Mouse (Mus musculus): Measurements from ENCODE around the gene Tnrc18. TPM values are rescaled to one million over a fixed set of nuclear protein-coding genes. Genes with fewer than 3 reads are reported as not detected.

The Tnrc18 gene
- 0.97 and 1.5 TPM in 2 replicates for polyA plus RNA-seq (2012)

DNA sequence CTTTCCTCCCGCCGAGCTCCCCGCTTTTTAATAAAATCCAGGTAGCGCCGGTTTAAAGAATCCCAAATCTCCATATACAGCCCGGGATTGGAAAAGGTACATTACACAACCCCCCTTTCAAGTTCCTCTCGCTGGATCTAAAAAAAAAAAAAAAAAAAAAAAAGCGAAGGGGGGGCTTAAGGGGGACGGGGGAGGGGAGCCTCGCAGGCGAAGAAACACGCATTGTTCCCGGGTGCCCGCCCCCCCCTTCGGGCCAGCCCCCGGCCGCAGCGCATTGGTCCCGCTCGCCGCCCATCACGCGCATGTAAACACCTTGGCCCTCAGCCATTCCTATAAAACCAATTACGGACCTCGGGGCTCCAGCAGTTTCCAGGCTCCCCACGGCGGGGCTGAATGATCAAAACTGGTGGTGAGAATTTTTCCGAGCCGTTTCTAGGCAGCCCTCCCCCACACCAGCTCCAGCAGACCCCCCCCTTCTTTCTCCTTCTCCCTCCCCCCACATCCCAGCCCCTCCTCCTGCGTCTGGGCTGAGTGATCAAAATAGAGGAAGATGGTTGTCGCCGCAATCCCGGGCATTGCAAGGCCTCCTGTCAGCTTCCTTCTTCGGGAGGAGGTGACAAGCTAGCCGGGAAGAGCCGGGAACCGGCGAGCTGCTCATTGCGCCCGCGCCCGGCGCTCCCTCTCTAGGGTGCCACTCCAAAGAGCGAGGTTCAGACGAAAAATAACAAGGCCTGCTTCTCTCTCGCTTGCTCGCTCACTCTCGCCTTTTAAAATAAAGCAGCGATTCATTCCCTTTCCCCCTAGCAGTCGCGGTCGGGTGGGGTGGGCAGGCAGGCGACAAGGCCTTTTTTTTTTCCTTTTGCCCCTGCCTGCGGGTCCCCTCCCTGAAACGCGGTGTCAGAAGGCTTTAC lies at the start of gene Tnrc18:
Gene Tnrc18 (minus strand): TSS at position 139 of the 911 bp plus-strand sequence.
- peak within 1 kb of the TSS; percentile 59 for H3K4me3 ChIP-seq (replicated peaks)
- H3K4me1 ChIP-seq (ENCODE audit: control insufficient read depth): peaks cover 19% of the 10 kb centered on the region
- no peak for TF ChIP-seq TAL1 (IDR thresholded peaks at IDR 0.05; ENCODE audit: low read length)
- TF ChIP-seq GATA1 (IDR thresholded peaks at IDR 0.05; ENCODE audit: low read length): no peak
- peaks cover 100% of the 10 kb centered on the region for H3K27me3 ChIP-seq (ENCODE audit: control insufficient read depth)
- H3K9me3 ChIP-seq (ENCODE audit: control insufficient read depth, low read length): peaks cover 31% of the 10 kb centered on the region; the same call in 1 of the 2 replicates
- H3K36me3 ChIP-seq (ENCODE audit: control insufficient read depth): no peaks in the 10 kb centered on the region

DNA sequence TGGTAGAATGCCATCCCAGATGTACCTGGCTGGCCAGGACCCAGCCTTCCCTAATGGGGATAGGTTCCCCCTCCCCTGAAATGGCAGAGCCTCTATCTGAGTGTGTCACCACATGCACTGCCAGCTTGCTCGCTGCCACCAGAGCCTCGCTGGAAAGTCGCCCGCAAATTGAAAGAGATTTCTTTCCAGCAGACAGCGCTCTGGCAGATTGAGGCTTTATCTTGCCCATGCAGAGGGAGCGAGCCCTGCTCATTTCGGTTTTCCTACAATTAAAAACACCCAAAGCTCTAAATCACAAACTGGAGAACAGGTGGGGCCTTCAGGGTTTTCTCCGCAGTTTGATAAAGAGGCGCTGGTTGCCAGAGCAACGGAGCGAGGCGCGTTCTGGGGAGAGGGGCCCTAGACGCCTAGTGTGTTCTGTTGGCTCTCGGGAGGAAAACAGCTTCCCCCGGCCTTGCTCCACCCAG lies 40.3 kb upstream of the Tnrc18 start:
- no peak for TF ChIP-seq TAL1 (IDR thresholded peaks at IDR 0.05; ENCODE audit: low read length)
- no peak for TF ChIP-seq GATA1 (IDR thresholded peaks at IDR 0.05; ENCODE audit: low read length)
- H3K27me3 ChIP-seq (ENCODE audit: control insufficient read depth): peaks cover 10% of the 10 kb centered on the region
- no peaks in the 10 kb centered on the region for H3K36me3 ChIP-seq (ENCODE audit: control insufficient read depth)
- H3K4me1 ChIP-seq (ENCODE audit: control insufficient read depth): peaks cover 25% of the 10 kb centered on the region
- H3K9me3 ChIP-seq (ENCODE audit: control insufficient read depth, low read length): peaks cover 13% of the 10 kb centered on the region
- H3K4me3 ChIP-seq (replicated peaks): no peak overlapping the region

DNA sequence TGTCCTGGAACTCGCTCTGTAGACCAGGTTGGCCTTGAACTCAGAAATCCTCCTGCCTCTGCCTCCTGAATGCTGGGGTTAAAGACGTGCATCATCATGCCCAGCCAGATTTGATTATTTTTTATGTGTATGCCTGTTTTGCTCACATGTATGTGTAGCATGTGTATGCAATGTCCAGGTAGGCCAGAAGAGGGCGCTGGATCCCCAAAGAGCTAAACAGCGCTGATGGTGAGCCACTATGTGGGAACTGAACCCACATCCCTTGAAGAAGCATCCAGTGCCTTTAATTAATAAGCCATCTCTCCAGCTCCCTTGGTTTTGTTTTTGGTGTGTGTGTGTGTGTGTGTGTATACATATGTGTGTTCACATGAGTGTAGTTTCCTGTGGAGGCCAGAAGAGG lies 38.9 kb upstream of the Tnrc18 start:
- H3K9me3 ChIP-seq (ENCODE audit: control insufficient read depth, low read length): peaks cover 13% of the 10 kb centered on the region
- H3K4me3 ChIP-seq (replicated peaks): no peak overlapping the region
- H3K4me1 ChIP-seq (ENCODE audit: control insufficient read depth): peaks cover 26% of the 10 kb centered on the region
- TF ChIP-seq GATA1 (IDR thresholded peaks at IDR 0.05; ENCODE audit: low read length) (no peak), TAL1 (IDR thresholded peaks at IDR 0.05; ENCODE audit: low read length) (no peak)
- H3K27me3 ChIP-seq (ENCODE audit: control insufficient read depth): peaks cover 10% of the 10 kb centered on the region
- H3K36me3 ChIP-seq (ENCODE audit: control insufficient read depth): no peaks in the 10 kb centered on the region

DNA sequence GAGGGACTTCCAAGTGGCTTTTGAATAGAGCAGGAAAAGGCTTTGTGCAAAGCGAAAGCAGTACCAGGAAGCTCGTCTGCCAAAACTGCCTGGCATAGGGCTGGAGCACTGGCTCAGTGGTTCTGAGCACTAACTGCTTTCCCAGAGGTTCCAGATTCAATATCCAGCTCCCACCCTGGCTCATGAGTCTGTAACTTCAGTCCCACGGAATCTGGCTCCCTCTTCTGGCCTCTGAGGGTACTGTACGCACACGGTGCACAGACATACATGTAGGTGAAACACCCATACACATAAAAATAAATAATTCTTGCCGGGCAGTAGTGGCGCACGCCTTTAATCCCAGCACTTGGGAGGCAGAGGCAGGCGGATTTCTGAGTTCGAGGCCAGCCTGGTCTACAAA lies 37.4 kb upstream of the Tnrc18 start:
- no peak for TF ChIP-seq GATA1 (IDR thresholded peaks at IDR 0.05; ENCODE audit: low read length)
- Histone ChIP-seq H3K27me3 (ENCODE audit: control insufficient read depth) (peaks cover 10% of the 10 kb centered on the region), H3K4me3 (replicated peaks) (no peak overlapping the region), H3K9me3 (ENCODE audit: control insufficient read depth, low read length) (peaks cover 13% of the 10 kb centered on the region), H3K4me1 (ENCODE audit: control insufficient read depth) (peaks cover 26% of the 10 kb centered on the region), H3K36me3 (ENCODE audit: control insufficient read depth) (no peaks in the 10 kb centered on the region)

DNA sequence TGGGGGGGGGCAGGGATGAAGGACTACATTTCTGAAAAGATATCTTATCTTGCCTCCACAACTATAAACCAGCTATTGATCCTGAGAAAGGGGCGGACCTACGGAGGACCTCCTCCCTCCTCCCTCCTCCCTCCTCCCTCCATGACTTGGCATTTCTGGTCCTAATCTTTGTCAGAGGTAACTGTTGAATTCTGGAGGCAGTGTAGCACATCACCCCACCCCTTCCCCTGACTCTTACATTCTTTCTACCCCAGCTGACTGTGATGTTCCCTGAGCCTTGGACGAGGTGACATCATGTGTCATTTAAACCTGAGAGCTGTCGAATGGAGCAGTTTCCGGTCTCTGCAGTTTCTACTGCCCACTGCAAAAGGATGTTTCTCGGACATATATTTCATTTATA lies 36.1 kb upstream of the Tnrc18 start:
- Histone ChIP-seq H3K4me3 (replicated peaks) (no peak overlapping the region), H3K36me3 (ENCODE audit: control insufficient read depth) (no peaks in the 10 kb centered on the region), H3K27me3 (ENCODE audit: control insufficient read depth) (peaks cover 10% of the 10 kb centered on the region), H3K4me1 (ENCODE audit: control insufficient read depth) (peaks cover 26% of the 10 kb centered on the region), H3K9me3 (ENCODE audit: control insufficient read depth, low read length) (peaks cover 13% of the 10 kb centered on the region)
- TF ChIP-seq TAL1 (IDR thresholded peaks at IDR 0.05; ENCODE audit: low read length): no peak
- TF ChIP-seq GATA1 (IDR thresholded peaks at IDR 0.05; ENCODE audit: low read length): no peak

DNA sequence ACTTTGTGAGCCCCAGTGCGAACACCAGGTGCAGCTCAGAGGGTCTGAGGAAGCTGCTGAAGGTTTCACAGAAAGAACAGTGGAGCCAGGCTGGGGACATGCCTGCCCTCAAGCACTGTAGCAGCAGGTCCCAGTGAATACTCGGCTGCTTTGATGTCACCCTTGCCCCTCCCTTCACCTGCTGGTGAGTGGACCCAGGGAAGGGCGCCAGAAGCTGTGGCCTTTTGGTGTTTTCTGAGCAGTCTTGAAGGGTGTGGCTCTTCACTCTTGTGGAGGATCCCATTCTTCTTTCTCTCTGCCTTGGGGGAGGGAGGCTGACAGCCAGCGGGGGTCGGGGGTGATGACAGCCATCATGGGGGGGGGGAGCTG lies 34.2 kb upstream of the Tnrc18 start:
- H3K4me1 ChIP-seq (ENCODE audit: control insufficient read depth): peaks cover 19% of the 10 kb centered on the region
- TF ChIP-seq TAL1 (IDR thresholded peaks at IDR 0.05; ENCODE audit: low read length) (no peak), GATA1 (IDR thresholded peaks at IDR 0.05; ENCODE audit: low read length) (no peak)
- H3K36me3 ChIP-seq (ENCODE audit: control insufficient read depth): no peaks in the 10 kb centered on the region
- peaks cover 12% of the 10 kb centered on the region for H3K9me3 ChIP-seq (ENCODE audit: control insufficient read depth, low read length)
- H3K4me3 ChIP-seq (replicated peaks): no peak overlapping the region
- H3K27me3 ChIP-seq (ENCODE audit: control insufficient read depth): no peaks in the 10 kb centered on the region; the same call in 1 of the 2 replicates

DNA sequence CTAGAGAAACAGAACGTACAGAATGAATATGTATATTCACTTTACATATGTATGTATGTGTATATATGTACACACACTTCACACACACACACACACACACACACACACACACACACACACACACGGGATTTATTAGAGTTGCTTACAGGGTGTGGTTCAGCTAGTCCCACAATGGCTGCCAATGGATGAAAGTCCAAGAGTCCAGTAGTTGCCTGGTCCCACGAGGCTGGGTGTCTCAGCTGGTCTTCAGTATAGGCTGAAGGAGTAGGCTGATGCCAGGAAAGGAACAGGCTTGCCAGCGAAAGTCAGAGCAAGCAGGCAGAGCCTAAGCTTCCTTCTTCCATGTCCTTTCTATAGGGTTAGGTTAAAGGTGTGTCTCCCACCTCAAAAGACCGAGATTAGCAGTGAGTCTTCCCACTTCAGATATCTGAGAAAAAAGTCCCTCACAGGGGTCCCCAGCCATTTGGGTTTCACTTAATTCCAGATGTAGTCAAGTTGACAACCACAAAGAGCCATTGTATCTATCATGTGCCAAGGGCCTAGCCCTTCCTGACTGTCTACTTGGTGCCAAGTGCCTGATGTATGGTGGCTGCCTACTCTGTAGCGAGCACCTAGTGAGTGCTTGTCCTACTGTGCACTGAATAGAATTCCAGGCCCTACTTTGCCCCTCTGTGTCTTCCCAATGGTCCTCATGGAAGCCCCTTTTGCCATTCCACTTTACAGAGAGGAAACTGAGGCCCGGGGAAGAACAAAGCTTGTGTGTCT lies 33.6 kb upstream of the Tnrc18 start:
- no peaks in the 10 kb centered on the region for H3K36me3 ChIP-seq (ENCODE audit: control insufficient read depth)
- no peaks in the 10 kb centered on the region for H3K27me3 ChIP-seq (ENCODE audit: control insufficient read depth)
- H3K9me3 ChIP-seq (ENCODE audit: control insufficient read depth, low read length): peaks cover 7% of the 10 kb centered on the region; the same call in 1 of the 2 replicates
- TF ChIP-seq TAL1 (IDR thresholded peaks at IDR 0.05; ENCODE audit: low read length) (no peak), GATA1 (IDR thresholded peaks at IDR 0.05; ENCODE audit: low read length) (no peak)
- H3K4me3 ChIP-seq (replicated peaks): no peak overlapping the region
- peaks cover 19% of the 10 kb centered on the region for H3K4me1 ChIP-seq (ENCODE audit: control insufficient read depth)

DNA sequence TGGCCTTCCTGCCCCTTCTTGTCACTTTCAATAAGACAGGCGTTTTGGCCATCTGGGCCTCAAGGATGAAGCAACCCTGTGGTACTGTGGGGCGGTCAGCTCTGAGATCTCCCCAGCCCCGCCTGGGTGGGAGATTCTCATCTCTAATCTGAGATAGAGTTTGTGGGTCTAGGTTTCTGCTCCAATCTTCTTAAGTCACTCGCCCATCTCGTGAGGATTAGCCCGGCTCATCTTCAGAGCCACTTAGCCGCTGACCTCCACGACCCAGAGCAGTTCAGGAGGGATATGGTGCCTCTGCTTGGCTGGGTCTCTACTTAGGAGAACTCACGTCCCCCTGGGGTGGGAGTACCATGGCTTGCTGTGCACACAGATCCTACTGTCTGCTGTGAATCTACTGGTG lies 33.0 kb upstream of the Tnrc18 start:
- Histone ChIP-seq H3K27me3 (ENCODE audit: control insufficient read depth) (no peaks in the 10 kb centered on the region), H3K4me3 (replicated peaks) (no peak overlapping the region), H3K9me3 (ENCODE audit: control insufficient read depth, low read length) (peaks cover 7% of the 10 kb centered on the region; the same call in 1 of the 2 replicates), H3K36me3 (ENCODE audit: control insufficient read depth) (no peaks in the 10 kb centered on the region), H3K4me1 (ENCODE audit: control insufficient read depth) (peaks cover 19% of the 10 kb centered on the region)
- no peak for TF ChIP-seq GATA1 (IDR thresholded peaks at IDR 0.05; ENCODE audit: low read length)
- TF ChIP-seq TAL1 (IDR thresholded peaks at IDR 0.05; ENCODE audit: low read length): no peak

DNA sequence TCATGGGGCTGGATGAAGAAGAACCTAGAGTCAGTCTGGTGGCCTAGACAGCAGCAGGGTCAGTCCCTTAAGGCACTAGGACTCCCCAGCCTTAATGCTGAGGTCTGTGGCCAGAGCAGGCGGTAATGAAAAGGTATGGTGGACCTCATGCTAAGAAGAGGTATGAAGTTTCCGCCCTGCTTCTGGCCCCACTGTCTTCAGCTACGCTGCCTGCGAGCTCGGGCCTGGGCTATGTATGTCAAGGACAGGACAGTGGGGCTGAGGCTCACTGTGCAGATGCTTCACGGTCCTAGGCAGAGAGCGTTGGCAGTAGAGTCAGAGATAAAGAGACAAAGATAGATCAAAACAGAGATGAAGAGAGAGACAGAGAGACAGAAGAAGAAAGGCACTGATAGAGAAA lies 31.4 kb upstream of the Tnrc18 start:
- Histone ChIP-seq H3K9me3 (ENCODE audit: control insufficient read depth, low read length) (no peaks in the 10 kb centered on the region), H3K36me3 (ENCODE audit: control insufficient read depth) (no peaks in the 10 kb centered on the region), H3K4me3 (replicated peaks) (no peak overlapping the region), H3K27me3 (ENCODE audit: control insufficient read depth) (no peaks in the 10 kb centered on the region), H3K4me1 (ENCODE audit: control insufficient read depth) (peaks cover 9% of the 10 kb centered on the region)
- TF ChIP-seq GATA1 (IDR thresholded peaks at IDR 0.05; ENCODE audit: low read length): no peak
- TF ChIP-seq TAL1 (IDR thresholded peaks at IDR 0.05; ENCODE audit: low read length): no peak

Measured in erythroblast, embryonic 14.5 days (primary cell).